Mouse (Mus musculus) urinary bladder, postnatal 10 days (tissue): ENCODE measurements at regions not wholly inside any gene's neighbourhood (a gene's known extent, or its start where the extent isn't known, plus 50 kb on each side); places are given as distances from the start of the nearest gene placed in this dataset.
"Not testable (repeated sequence)": the region's sequence is repeated elsewhere in the genome, so short reads cannot be mapped to it uniquely, and the experiment has no call there.

Experiments used
- DNase-seq: peaks from one replicate; pipeline ENCODE4 v3.0.0; 2022; ENCODE audit warnings: low spot score

DNA sequence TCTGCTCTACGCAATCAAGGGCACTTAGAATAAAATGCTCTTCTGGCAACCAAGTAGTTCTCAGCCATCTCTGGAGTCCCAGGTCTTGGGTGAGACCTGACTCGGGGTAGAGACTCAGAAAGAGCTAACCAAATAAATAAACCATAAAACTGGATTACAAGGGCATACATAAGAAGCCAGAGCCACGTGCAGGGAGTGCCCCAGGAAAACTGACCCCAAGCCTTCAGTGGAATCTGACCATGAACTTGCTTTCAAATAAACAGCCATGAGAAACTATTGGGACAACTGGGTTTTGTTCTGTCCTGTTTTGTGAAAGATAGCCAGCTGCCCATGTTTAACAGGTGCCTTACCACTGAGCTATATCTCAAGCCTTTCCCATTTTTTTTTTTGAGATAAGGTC lies 170.3 kb downstream of the Tomm20 start:
- no peak for DNase-seq

DNA sequence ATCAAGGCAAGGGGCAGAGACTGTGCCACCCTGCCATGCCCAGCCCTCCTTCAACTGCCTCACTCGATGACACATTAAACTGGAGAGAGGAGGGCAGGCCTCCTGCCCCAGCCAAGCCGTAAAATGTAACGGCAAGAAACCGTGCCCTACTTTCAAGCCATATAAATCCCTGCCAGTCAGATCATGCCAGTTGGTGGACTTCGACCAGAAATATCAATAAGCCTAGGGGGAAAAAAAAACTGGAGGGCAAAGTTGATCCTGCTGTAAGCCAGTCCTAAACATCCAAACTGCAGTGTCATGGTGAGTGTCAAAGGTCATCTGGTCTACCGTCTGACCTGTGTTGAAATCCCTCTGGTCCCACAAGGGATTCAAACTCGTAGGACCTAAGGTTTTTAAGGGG lies 170.8 kb downstream of the Tomm20 start:
- no peak for DNase-seq

DNA sequence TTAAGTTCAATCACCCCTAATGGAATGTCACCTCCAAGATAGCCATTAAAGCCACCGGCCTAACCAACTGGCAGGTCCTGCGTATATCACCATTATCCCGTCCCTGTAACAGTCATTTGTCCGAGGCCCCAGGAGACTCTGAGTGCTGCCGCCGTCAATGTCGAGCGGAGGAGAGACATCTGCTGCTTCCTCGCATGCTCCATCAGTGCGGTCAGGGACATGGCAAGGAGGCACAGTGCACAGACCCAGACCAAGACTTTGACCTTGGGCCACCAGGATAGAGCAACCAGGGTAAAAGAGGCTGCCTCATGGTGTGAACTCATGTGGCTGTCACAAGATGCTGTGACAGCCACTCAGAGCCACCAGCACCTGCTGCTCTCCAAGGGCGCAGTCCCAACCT lies 172.9 kb downstream of the Tomm20 start:
- no peak for DNase-seq

DNA sequence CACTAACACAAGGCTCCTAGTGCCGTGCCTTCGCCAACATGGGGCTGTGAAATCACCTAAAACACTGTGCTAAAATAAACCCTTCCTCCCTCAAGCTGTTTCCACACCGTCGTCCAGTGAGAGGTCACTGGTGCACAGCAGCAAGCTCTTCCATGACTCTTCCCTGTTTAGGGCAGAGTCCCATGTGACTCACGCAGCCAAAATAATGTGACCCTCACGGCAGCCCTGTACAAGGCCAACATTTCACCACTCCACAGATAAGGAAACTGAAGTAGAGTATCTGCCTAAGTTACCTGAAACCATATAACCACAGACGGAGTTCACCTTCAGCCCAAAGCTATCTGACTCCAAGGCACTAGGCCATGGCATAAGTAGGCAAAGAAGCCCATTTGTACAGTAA lies 173.4 kb downstream of the Tomm20 start:
- no peak for DNase-seq

DNA sequence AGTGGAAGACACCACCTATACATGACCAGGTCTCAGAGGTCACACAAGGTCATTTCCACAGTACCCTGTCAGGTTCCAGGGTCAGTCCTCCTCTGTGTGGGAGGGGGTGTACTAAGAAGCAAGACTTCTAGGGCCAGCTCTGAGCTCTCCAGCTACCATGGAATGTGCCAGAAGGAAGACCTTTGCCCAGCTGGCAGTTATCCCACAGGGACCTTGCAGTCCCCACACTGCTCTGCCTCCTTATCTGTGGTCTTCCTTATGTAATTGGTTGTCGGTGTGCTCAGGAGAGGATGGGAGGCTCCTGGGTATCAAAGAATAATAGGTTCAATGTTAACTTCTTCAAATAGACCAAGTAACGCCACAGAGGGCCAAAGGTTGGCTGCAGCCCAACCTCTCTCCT lies 175.3 kb downstream of the Tomm20 start:
- DNase-seq: not testable (repeated sequence)

DNA sequence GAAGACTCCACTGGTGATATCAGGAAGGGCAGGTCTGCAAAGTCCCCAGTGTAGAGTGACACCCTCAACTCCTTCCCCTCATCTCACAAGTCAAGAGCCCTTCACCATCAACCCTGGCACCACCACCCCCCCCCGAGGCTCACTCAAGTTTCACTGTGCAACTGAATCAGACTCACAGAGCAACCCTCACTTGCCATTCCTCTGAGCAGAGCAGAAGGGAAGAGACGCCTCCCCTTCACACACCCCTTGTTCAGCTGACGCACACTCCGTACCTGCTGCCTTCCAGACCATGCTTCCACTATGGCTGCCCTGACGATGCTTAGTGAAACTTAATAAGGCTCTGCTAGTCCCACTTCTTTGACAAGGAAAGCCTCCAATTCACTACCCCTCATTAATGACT lies 174.4 kb upstream of the Irf2bp2 start:
- no peak for DNase-seq

DNA sequence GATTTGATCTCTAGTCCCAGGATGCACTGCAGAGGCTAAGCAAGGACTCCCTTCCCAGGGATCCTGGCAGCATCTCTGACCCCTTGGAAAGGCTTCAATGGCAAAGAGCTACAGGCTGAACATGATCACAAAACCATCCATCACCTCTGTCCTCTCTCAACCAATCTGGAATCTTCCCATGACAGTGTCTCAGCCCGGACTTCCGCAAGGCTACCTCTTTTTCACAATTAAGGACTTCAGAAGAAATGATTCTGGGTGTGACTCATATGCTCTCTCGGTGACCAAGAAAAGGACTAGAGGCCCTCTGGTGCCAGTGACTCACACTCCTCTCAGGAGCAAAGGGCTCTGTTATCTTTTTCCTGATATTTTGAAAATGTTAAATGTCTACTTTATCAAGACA lies 173.6 kb upstream of the Irf2bp2 start:
- no peak for DNase-seq

DNA sequence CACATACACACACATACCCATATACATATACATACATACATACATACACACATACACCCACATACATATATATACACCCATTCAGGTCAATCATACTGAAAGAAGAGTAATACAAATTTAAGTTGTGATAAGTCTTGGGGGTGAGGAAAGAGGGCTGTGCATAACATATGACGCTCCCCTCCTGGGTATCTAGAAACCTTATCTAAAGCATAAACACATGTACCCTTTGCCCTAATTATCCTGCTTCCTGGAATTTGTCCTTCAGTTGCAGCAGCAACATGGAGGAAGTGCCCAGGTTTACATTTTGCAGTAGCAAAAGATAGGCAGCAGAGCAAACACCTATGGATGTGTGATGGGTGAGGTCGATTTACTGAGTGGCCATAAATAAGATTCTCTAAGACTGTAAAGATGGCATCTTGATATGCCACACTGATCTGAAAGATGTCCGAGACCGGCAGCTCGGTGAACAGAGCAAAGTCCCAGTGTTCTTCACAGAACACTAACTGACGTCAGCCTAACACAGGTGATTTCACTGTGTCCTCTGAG lies 172.0 kb upstream of the Irf2bp2 start:
- no peak for DNase-seq

DNA sequence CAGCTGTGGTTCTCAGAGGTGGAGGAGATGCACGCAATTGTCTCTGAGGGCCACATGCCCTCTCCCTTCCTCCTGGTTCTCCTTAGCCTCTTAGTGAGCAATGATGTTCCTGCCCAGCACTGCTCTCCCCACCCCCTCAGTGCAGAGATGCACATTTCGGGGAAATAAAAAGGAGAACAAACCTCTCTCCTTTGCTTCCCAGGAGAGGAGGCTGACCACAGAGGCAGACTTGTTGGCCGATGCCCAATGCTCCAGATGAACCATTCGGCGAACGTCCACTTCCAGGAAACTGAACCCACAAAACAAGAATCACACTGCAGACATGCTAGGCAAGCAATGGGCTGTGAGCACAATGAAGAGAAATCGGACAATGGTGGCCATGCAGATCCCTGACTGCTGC lies 169.8 kb upstream of the Irf2bp2 start:
- DNase-seq: no peak

DNA sequence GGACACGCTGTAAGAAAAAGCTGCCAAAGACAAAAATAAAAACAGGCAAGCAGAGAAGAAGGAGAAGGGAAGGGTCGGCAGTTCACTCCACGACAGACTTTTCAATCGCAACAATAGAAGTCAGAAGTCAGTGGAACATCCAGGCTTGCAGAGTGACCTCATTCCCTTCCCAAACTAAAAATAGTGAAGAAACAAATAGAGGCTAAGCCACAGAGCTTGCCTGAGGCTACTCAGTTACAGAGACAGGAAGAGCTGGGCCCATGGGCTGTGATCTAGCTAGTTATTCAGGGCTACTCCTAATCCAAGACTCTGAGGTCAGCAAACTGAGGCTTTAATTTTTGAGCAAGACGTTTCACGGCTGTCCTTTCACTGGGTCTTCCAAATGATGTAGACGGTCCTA lies 165.9 kb upstream of the Irf2bp2 start:
- DNase-seq: no peak

DNA sequence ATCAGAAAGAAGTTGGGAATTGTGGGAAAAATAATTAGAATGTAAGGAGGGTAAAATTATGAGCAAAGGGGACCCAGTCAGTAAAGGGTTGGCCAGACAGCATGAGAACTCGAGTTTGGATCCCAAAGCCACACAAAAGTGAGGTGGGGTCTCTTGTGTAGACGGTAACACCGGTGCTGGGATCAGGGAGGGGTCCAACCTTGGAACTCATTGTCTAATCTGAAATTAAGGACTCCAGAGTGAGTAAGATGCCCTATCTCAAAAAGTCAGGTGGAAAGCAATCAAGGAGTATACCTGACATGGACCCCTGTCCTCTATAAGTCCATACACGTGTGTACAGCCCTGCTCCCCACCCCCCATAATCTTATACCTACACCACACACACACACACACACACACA lies 165.2 kb upstream of the Irf2bp2 start:
- DNase-seq: no peak

DNA sequence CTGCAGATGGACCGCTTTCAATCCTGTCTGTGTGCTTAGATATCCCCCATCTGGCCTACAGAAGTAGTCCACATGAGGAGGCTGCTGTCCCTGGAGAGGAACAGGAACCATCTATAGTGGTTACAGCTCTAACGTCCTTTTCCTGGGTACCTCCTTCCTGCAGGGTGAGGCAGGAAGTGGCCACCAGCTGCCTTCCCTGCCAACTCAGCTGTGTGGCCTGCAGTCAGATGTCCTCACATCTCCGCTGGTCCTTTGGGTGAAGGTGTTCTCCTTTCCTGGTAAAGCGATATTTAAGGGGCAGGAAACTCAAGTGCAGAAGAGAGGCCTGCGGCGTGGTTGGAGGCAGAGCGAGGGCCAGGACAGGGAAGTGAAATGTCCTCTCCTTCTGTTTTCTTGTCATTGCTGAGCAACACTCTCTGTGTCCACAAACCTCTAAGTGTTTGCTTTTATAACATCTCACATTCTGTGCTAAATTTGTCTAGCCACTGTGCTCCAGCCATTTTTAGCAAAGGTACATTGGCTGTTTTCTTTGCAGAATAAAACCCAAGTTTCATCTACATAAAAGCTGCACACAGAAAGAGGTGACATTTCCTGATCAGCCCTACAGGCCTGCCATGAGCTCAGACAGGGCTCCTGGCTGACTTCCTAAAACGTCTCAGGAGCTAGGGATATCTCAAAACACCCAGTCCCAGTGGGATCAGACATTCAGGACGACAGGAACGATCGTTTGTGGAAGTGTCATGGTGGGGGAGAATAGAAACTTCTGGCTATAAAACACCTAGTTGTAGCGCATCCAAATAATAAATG lies 164.4 kb upstream of the Irf2bp2 start:
- DNase-seq: no peak

DNA sequence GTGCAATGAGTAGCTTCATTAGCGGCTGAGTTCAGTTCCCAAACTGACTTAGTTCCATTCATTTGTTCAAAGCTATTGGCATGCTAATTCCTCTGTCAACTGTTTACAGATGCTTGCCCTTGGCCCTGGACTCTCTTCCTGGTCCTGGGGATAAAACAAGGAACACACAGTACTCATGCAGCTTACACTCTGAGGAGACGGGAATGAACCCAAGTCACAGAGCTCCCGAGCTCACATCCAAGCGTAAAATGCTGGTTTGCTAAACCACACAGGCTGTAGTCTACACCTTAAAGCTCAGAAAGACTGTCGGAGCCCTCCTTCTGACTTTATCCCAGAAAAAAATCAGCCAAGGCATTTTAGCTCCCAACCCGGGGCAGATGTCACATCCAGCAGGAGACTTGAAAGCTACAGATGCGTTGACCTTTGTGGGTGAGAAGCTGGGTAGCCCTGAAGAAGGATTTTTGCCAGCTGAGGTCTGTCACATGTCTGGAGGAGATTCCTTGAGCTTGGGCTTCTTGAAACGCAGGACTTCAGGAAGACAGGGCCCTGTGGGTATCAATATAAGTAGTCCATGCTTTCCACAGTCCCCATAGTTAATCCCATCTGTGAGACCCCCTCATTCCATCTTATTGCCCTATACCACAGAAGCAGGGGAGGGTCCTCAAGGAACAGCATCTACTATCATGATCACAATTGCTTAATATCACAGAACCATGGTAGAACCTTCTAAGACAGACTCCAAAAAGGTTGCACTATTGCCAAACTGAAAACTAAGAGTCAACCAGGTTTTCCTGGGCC lies 162.7 kb upstream of the Irf2bp2 start:
- DNase-seq: no peak

DNA sequence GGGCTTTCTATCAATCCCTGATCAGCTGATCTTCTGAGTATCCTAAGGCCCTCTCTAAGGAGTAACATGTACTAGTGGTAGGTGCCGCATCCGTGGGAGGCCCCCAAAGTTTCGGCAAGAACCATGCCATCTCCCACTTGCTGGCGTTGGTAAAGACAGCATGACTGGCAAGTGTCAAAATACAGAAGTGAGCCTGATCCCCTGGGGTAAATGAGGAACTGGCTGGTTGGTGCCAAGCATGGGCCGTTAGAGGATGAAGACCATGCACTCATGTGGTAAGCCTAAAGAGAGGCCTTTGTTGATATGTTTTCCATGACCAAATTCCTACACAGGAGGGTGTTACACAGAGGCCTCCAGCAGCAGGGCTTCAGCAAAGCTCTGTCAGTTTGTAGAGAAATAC lies 161.9 kb upstream of the Irf2bp2 start:
- DNase-seq: no peak

DNA sequence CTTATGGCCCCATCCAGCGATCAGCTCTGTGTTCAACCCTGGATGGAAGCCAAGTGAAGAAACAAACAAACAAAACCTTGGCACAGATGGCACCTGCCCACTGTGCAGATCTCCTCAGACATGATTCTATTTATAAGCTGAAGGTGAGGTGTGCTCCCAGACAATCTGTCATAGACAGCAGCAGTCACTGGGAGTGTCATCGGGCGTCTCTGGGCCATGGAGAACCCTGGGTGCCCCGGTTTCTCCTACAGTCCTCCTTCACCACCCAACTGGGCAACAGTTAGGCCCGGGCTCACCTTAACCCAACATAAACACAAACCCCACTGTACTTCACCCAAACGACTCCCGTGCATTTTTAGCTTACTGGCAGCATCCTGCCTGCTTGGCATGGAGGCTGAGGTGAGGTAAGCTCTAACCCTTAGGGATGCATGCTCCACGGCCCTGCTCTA lies 160.6 kb upstream of the Irf2bp2 start:
- no peak for DNase-seq

DNA sequence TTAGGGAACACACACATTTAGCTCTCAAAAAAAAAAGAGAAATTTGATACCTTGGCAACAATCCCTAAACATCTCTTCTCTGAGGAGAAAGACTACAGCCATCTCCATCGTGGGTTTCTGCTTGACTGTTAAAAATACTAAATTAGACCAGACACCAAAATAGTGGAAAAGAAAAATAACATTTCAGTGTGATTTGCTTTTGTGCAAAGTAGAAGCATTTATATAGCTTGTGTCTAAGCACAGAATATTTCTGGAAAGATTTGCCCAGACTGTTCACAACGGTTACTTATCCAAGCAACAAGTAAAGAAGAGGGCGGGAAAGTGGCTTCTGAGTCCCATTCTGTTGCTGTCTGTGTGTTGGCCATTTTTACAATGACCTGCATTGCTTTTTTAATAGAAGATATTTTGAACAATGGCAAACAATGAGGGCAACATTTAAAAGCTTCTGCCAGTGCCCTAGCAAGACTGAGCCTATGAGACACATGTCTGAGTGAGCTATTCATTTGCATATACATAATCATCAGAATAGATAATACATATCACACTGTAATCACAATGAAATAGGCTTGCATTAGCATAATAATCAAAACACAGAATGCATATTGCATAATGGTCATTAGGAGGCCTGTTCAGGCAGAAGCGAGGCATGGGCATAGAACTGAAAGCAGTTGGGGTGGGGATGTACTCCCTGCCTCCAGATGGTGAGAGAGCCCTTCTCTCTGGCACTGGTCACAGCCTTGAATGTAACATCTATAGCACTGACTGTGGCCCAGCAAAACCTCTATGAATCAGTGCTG lies 159.5 kb upstream of the Irf2bp2 start:
- no peak for DNase-seq

DNA sequence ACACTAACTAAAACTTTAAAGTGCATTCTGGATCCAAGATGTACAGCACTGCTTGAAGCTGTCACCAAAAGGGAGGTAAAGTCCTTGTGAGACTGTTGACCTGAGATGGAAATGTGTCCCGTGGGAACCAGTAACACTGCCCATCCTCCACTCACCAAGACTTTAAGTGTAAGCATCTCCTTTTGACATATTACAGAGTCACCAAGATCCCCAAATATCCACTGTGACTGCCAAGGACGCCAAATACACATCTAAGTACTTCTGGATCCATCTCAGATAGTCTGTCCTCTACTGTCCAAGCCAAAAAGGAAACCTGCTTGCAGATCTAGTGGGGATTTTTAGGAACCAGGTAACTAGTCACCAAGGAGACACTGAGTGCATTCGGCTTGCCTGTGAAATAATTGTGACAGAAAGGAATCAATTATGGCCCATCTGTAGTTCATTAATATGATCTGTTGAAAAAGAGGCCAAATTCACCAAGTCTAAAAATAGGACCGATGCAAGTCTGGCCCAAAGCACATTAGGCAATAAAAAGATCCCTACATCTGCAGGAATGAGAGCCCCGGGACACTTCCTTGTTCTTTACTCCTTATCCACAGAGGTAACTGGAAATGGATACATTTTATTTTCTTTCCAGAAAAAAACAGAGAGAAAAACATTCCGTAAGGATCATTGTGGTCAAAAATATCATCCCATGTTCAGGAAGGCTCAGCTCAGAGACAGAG lies 157.8 kb upstream of the Irf2bp2 start:
- no peak for DNase-seq

DNA sequence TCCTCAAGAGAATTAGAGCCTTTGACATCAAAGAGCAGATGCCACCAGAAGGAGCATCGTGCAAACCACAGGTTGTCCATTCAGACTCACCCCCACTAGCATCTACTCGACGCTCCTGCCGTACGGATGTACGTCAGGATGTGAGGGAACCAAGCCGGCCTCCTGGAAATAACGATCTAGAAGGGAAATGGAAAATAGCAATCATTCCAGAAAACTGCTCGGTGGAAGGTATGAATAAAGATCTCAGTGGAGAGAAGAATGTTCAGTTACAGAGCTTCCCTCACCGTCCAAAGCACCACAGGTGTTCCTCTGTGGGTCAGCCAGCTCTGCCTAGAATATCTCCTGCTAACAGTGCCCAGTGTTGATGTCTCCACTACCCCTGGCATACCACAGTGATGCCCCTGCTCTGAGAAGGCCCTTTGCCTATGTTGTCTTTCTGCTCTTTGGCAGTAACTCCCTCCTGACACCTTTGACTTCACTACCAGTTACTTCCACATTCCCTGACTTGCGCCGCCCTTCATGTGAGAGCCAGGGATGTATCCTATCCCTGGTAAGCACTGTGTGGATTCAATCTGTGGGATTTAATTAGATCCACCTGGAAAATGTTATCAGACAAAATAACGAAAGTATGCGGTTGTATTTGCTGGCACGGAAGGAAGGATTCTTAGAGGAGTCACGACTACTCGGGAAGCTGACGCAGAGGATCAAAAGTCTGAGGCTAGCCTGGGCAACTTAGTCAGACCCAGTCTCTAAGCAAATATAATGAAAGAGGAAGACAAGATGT lies 152.4 kb upstream of the Irf2bp2 start:
- no peak for DNase-seq

DNA sequence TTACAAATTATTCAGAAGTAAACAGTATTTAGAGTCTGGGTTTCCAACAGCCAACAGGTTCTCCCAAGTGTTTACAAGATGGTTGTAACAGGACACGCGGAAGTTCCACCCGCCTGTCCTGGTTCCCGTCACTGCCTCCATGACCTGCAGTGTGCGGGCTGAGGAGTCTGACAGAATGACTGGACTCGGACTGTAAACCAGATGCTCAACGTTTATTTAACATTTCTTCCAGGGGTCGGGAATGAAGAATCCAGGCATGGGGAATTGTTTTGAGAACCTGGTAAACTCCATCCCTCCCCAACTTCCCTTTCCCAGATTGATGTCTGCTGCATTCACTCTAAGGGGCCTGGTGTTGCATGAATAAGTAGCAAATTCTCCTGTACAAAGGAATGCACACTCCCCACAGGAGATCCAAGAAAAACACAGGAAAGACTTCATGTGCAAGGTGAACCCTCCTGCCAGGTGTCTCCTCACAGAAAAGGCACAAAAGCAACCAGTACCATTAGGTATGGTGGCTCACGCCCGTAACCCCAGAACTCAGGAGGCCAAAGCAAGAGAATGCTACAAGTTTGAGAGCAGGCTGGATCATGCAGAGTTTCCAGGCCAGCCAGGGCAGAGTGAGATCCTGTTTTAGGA lies 151.1 kb upstream of the Irf2bp2 start:
- DNase-seq: no peak

DNA sequence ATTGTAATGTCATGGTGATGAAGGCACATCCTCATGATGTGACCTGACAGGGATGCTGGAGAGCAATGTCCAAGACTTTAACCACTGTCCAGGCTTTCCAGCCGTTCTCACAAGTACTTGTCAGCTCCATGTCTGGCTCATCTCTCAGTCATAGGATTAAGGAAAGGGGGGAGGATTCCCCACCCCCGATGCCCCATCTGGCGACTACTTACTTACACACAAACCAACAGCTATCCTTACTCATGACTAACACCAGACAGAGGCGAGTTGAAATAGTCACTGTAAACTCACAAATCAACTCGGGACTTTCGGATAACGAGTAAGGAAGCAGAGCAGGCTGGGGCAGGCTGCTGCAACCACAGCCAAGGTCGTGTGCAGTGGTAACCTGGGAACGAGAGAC lies 149.5 kb upstream of the Irf2bp2 start:
- no peak for DNase-seq
